Mouse (Mus musculus): ENCODE measurements around the gene Slc1a7.

DNA sequence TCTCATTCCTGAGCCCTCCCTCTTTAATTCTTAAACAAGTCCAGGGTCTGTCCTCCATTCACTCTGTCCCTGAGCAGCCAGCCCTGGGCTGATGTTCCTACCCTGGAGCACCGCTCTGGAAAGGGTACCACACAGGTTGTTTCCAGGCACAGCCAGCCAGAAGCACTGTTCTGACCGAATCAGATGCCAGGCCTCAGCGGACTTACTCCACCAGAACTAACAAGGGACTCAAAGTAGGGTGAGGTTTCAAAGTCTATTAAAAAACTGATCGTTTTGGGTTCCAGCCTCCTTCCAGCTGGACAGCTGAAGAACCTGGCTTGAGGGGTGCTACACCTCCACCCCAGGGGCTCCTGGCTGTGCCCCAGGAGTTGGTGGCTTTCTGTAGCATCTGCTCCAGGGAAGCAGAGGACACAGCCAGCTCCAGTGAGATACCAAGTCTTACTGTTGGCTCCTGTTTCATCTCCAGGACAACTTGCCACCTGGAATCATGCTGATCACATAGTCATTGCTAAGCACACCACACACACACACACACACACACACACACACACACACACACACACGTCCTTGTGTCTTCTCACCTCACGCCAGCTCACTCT is 12.0 kb downstream of the Slc1a7 start:
- TF ChIP-seq CTCF (IDR thresholded peaks at IDR 0.05; ENCODE audit: control insufficient read depth, insufficient read depth, low read length) = no peak
- TF ChIP-seq POLR2A (IDR thresholded peaks at IDR 0.05; ENCODE audit: borderline replicate concordance, control insufficient read depth, low read depth, low read length) = no peak
